Mouse (Mus musculus) hindbrain, embryonic 13.5 days (tissue): Measurements from ENCODE around the gene Rps21. TPM values are rescaled to one million over a fixed set of nuclear protein-coding genes. Genes with fewer than 3 reads are reported as not detected.

Source experiments
- ATAC-seq: fragments of 200-750 bp; cut with Nextera tagmentation; 2 replicates; pipeline ENCODE4 v1.8.0; 2017; ENCODE audit warnings: moderate TSS enrichment; ENCODE audit not compliant: low FRiP score
- H3K27ac ChIP-seq: fragments of 300-500 bp; sonication (generic); 2 replicates; pipeline ENCODE4 v1.5.1; 2015; ENCODE audit warnings: inconsistent platforms, mild to moderate bottlenecking, moderate library complexity
- H3K27me3 ChIP-seq: fragments of 300-500 bp; sonication (generic); 2 replicates; pipeline ENCODE4 v1.6.1; 2015; ENCODE audit warnings: mild to moderate bottlenecking, inconsistent platforms
- H3K36me3 ChIP-seq: fragments of 300-500 bp; sonication (generic); 2 replicates; pipeline ENCODE4 v1.6.1; 2015; ENCODE audit warnings: mild to moderate bottlenecking, inconsistent platforms
- H3K4me1 ChIP-seq: fragments of 300-500 bp; sonication (generic); replicated peaks from 2 replicates; pipeline ENCODE4 v1.6.1; 2015; ENCODE audit warnings: inconsistent platforms
- H3K4me2 ChIP-seq: fragments of 300-500 bp; sonication (generic); 2 replicates; pipeline ENCODE4 v1.6.1; 2015; ENCODE audit warnings: inconsistent platforms, mild to moderate bottlenecking, moderate library complexity
- H3K4me3 ChIP-seq: fragments of 300-500 bp; sonication (generic); 2 replicates; pipeline ENCODE4 v1.5.1; 2015; ENCODE audit warnings: mild to moderate bottlenecking, inconsistent platforms
- H3K9ac ChIP-seq: fragments of 300-500 bp; sonication (generic); 2 replicates; pipeline ENCODE4 v1.6.1; 2015; ENCODE audit warnings: mild to moderate bottlenecking, inconsistent platforms
- H3K9me3 ChIP-seq: fragments of 300-500 bp; sonication (generic); 2 replicates; pipeline ENCODE4 v1.6.1; 2016; ENCODE audit warnings: inconsistent platforms
- WGBS: fragments of 180-500 bp; shearing (Covaris S2); methylation state at CpG from one replicate; pipeline ENCODE4 v1.1.7; 2015; 5-methylcytosine and 5-hydroxymethylcytosine counted together
- polyA plus RNA-seq: library from polyadenylated mRNA; unstranded; fragments of >200 nt; fragmentation: Nextera tagmentation; extraction: Ambion mirVana; gene quantifications from 2 replicates; pipeline ENCODE4 v1.2.1, GENCODE M21; 2015

Gene Rps21
- polyA plus RNA-seq = 444 and 445 TPM in 2 replicates

DNA sequence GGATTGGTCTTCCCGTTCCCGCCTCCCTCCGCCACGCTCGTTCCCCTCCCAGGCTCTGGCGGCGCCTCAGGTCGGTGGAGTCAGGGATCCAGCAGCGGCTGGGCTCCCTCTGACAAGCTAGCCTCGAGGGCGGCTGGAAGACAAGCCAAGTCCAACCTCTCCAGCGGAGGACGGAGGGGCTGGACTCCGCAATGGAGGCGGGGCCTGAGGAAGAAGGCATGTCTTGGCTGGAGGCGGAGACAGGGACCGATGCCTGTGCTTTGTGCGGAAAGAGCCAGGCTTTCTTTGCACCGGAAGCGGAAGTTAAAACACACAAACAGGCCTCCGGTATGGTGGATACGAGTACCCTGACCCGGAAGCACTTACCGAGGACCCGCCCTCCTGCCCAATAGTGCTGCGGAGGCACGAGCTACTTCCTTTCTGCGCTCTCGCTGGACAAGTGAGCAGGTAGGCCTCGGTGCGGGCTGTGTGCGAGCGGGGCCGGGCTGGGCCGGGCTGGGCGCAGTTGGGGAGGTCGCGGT, at the start of gene Rps21:
Gene Rps21 (plus strand): TSS at position 377 of the 521 bp plus-strand sequence.
- Histone ChIP-seq H3K36me3 (peaks cover 36% of the 10 kb centered on the region), H3K4me1 (peaks cover 25% of the 10 kb centered on the region), H3K27ac (peak within 1 kb of the TSS; percentile 96), H3K27me3 (no peaks in the 10 kb centered on the region), H3K4me2 (peak within 1 kb of the TSS; percentile 93), H3K9ac (peak within 1 kb of the TSS; percentile 93), H3K9me3 (no peaks in the 10 kb centered on the region), H3K4me3 (peak within 1 kb of the TSS; percentile 86)
- peak; percentile 96 for ATAC-seq
- WGBS = 0% methylated on average over 31 of the region's 38 CpGs

DNA sequence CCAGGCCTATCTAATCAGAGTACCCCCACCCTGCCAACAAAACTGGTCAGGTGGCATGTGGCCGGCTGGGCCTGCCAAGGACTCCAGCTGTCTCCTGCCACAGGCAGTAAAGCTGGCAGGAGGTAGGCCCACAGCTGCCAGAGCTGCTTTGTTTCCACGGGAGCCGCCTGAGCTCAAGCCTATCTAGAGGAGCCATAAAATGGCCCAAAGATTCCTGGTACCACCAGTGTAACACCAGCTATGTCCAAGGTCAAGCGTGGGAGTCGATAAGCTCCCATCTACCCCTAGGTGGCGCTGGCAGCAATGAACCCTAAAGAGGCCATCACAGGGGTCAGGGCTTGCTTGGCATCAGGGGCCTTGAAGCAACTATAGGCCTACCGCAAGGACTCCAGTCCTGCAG, 49.3 kb upstream of the Rps21 start:
- 70% methylated on average over 7 of the region's 7 CpGs for WGBS
- no peak overlapping the region for H3K9ac ChIP-seq
- no peak for ATAC-seq
- no peaks in the 10 kb centered on the region for H3K27me3 ChIP-seq
- H3K4me3 ChIP-seq = no peak overlapping the region
- H3K9me3 ChIP-seq = no peaks in the 10 kb centered on the region
- H3K4me2 ChIP-seq = no peak overlapping the region
- H3K4me1 ChIP-seq = peaks cover 37% of the 10 kb centered on the region
- H3K36me3 ChIP-seq = no peaks in the 10 kb centered on the region
- H3K27ac ChIP-seq = no peak overlapping the region

- no peak overlapping the region for H3K9ac ChIP-seq
- no peak for ATAC-seq
- H3K4me1 ChIP-seq = peaks cover 34% of the 10 kb centered on the region
- no peak overlapping the region for H3K4me3 ChIP-seq
- H3K36me3 ChIP-seq = no peaks in the 10 kb centered on the region
- H3K27me3 ChIP-seq = no peaks in the 10 kb centered on the region
- WGBS = 70% methylated on average over 1 of the region's 1 CpGs
- H3K27ac ChIP-seq = no peak overlapping the region
- no peaks in the 10 kb centered on the region for H3K9me3 ChIP-seq
- no peak overlapping the region for H3K4me2 ChIP-seq
Observed at GRCm38 (mm10) chr2:180208976-180209375, 48.2 kb upstream of the Rps21 start.

GRCm38 (mm10) chr2:180212255-180212654, 44.9 kb upstream of the Rps21 start:
- Histone ChIP-seq H3K27ac (no peak overlapping the region), H3K9ac (no peak overlapping the region), H3K4me2 (no peak overlapping the region), H3K9me3 (no peaks in the 10 kb centered on the region), H3K27me3 (no peaks in the 10 kb centered on the region), H3K4me3 (no peak overlapping the region), H3K4me1 (peaks cover 17% of the 10 kb centered on the region), H3K36me3 (no peaks in the 10 kb centered on the region)
- WGBS = 98% methylated on average over 3 of the region's 3 CpGs
- no peak for ATAC-seq

GRCm38 (mm10) chr2:180214352-180214978, 42.7 kb upstream of the Rps21 start:
- peaks cover 24% of the 10 kb centered on the region for H3K4me1 ChIP-seq
- H3K36me3 ChIP-seq = no peaks in the 10 kb centered on the region
- ATAC-seq = no peak
- no peak overlapping the region for H3K4me3 ChIP-seq
- H3K4me2 ChIP-seq = no peak overlapping the region
- H3K9me3 ChIP-seq = no peaks in the 10 kb centered on the region
- H3K9ac ChIP-seq = no peak overlapping the region
- H3K27ac ChIP-seq = no peak overlapping the region
- 86% methylated on average over 4 of the region's 4 CpGs for WGBS
- H3K27me3 ChIP-seq = no peaks in the 10 kb centered on the region

DNA sequence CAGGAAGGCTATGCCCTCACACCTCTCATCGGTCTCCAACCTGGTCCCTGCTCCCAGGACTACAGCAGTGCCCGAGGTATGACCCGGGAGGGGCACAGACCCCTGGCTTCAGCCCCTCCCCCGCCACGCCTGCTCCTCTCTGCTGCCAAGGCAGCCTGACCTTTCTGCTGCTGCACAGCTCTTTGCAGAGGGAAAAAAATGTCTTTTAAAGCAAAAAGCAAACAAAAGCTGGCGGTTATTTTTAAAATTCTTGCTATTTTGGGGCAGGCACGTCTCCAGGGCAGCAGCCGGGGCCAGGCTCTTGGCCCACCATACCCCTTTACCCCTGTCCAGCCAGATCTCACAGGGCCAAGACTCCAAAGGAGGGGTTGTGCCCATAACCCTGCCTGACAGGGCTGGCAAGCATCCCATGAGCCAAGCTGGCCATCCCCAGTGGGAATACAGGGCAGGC, 42.1 kb upstream of the Rps21 start:
- 70% methylated on average over 8 of the region's 8 CpGs for WGBS
- no peak overlapping the region for H3K27ac ChIP-seq
- H3K9me3 ChIP-seq = no peaks in the 10 kb centered on the region
- H3K4me1 ChIP-seq = peaks cover 24% of the 10 kb centered on the region
- H3K9ac ChIP-seq = no peak overlapping the region; the same call in 1 of the 2 replicates
- no peak for ATAC-seq
- no peak overlapping the region for H3K4me2 ChIP-seq
- H3K36me3 ChIP-seq = no peaks in the 10 kb centered on the region
- no peaks in the 10 kb centered on the region for H3K27me3 ChIP-seq
- no peak overlapping the region for H3K4me3 ChIP-seq

DNA sequence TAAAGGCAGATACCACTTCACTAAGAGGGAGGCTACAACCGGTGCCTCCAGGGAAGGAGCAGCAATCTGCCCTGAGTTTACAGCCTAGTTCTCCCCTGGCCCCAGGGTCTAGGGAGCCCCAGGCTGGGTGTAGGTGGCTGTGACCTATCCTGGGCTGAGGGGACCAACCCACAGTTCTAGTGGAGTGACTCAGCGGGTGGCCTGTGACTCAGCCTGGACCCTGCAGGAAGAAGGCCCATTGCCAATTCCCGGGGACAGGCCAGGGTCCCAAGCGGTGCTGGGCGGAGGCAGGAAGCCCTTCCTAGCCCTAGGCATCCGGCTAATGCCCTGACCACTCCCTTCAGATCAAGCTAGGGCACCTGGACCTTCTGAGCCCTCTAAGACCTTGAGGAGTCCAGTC, 41.2 kb upstream of the Rps21 start:
- Histone ChIP-seq H3K4me2 (no peak overlapping the region), H3K4me1 (peaks cover 24% of the 10 kb centered on the region), H3K4me3 (no peak overlapping the region), H3K36me3 (no peaks in the 10 kb centered on the region), H3K27ac (no peak overlapping the region), H3K27me3 (no peaks in the 10 kb centered on the region), H3K9ac (no peak overlapping the region), H3K9me3 (no peaks in the 10 kb centered on the region)
- ATAC-seq = no peak
- WGBS = 75% methylated on average over 6 of the region's 6 CpGs

- Histone ChIP-seq H3K9ac (no peak overlapping the region), H3K4me2 (no peak overlapping the region), H3K4me1 (peaks cover 27% of the 10 kb centered on the region), H3K27ac (no peak overlapping the region), H3K4me3 (no peak overlapping the region), H3K36me3 (no peaks in the 10 kb centered on the region), H3K9me3 (no peaks in the 10 kb centered on the region), H3K27me3 (no peaks in the 10 kb centered on the region)
- WGBS = 80% methylated on average over 5 of the region's 5 CpGs
- no peak for ATAC-seq
Observed at GRCm38 (mm10) chr2:180216921-180217320, 40.3 kb upstream of the Rps21 start.

- 89% methylated on average over 8 of the region's 8 CpGs for WGBS
- ATAC-seq = no peak
- Histone ChIP-seq H3K9me3 (no peaks in the 10 kb centered on the region), H3K36me3 (no peaks in the 10 kb centered on the region), H3K9ac (no peak overlapping the region), H3K4me2 (no peak overlapping the region), H3K4me3 (no peak overlapping the region), H3K4me1 (peaks cover 34% of the 10 kb centered on the region), H3K27me3 (peaks cover 3% of the 10 kb centered on the region; the same call in 1 of the 2 replicates), H3K27ac (no peak overlapping the region)
Observed at GRCm38 (mm10) chr2:180217587-180217986, 39.6 kb upstream of the Rps21 start.

DNA sequence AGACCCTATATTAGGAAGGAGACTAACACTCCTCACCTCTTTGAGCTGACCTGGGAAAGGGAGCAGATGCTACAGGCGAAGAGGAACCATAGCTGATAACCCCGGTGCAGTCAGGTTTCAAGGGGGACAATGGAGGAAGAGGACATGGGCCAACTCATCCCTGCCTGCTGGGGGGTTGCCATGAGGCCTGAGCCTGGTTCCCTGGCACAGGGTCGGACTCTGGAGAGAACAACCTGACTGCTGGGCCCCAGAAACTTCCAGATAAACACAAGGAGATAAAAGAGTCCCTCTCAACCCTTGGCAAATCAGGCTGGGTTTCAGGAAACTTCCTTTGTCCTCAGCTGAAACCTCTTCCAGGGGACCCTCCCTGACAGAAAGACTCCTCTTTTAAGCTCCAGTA, 38.9 kb upstream of the Rps21 start:
- H3K27me3 ChIP-seq = peaks cover 10% of the 10 kb centered on the region
- H3K4me2 ChIP-seq = no peak overlapping the region
- no peak overlapping the region for H3K27ac ChIP-seq
- no peak overlapping the region for H3K4me3 ChIP-seq
- ATAC-seq = no peak
- WGBS = 76% methylated on average over 3 of the region's 3 CpGs
- no peaks in the 10 kb centered on the region for H3K9me3 ChIP-seq
- H3K9ac ChIP-seq = no peak overlapping the region
- peaks cover 35% of the 10 kb centered on the region for H3K4me1 ChIP-seq
- H3K36me3 ChIP-seq = no peaks in the 10 kb centered on the region

- peak overlapping the region; percentile 23; the same call in 1 of the 2 replicates for H3K27ac ChIP-seq
- WGBS = 40% methylated on average over 5 of the region's 5 CpGs
- no peak overlapping the region for H3K4me3 ChIP-seq
Observed at GRCm38 (mm10) chr2:180218677-180219076, 38.5 kb upstream of the Rps21 start.

DNA sequence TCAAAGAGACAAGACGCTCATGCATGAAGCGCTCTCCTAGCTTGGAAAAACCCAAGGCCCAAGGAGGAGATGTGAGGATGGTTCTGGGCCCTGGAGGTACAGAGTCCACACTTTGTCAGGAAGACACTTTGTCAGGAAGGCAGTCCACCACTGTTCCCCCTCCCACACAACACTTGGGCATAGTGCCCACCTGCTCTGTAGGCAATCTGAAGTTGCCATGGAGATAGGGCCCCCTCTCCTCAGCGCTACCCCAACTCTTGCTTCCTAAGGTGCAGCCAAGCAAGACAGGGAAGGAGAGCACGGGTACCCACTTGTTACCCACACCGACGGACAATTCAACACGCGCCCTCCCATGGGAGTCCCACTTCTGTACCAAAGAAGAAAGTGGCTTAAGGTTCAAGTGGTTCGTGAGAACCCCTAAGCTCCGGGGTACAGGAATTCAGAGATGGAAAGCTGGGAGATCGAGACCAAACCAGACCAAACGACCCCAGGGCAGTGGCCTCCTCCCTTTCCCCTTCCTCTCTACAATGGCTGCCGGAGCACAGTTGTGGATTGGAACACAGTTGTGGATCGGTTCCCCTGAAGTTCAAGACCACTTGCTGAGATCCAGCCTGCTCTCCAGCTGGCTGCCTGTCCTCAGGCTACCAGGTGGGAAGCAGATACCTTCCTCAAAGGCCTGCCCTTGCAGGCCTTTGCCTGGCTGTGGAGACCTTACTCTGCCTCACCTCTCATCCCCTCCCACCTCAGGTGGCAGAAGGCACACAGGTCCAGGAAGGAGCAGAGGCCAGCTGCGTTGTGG, 37.8 kb upstream of the Rps21 start:
- 76% methylated on average over 15 of the region's 15 CpGs for WGBS
- Histone ChIP-seq H3K4me3 (no peak overlapping the region), H3K4me2 (no peak overlapping the region), H3K27me3 (peaks cover 21% of the 10 kb centered on the region), H3K9ac (no peak overlapping the region), H3K36me3 (no peaks in the 10 kb centered on the region), H3K9me3 (no peaks in the 10 kb centered on the region), H3K4me1 (peaks cover 34% of the 10 kb centered on the region), H3K27ac (peak overlapping the region; percentile 23; the same call in 1 of the 2 replicates)
- 0 out of 2 replicates have a peak, but pooled peaks have one; percentile 18 for ATAC-seq

More at GRCm38 (mm10) chr2:180218677-180219076, 38.5 kb upstream of the Rps21 start:
- Histone ChIP-seq H3K9ac (no peak overlapping the region), H3K9me3 (no peaks in the 10 kb centered on the region), H3K27me3 (peaks cover 14% of the 10 kb centered on the region), H3K4me1 (peaks cover 35% of the 10 kb centered on the region), H3K36me3 (no peaks in the 10 kb centered on the region), H3K4me2 (no peak overlapping the region)
- ATAC-seq = no peak
